Mouse (Mus musculus): ENCODE data around the gene Ttll11. TPM values are rescaled to one million over a fixed set of nuclear protein-coding genes. Genes with fewer than 3 reads are reported as not detected.

Gene Ttll11
- polyA plus RNA-seq, 1 experiment from 2014 or later = 2.4 TPM

- no peak overlapping the region for H3K27ac ChIP-seq (ENCODE audit: low read depth, low read length)
- H3K36me3 ChIP-seq (ENCODE audit: control insufficient read depth, insufficient read depth, low read length) = no peaks in the 10 kb centered on the region
- no peaks in the 10 kb centered on the region for H3K4me1 ChIP-seq (ENCODE audit: control insufficient read depth, insufficient read depth, low read length)
- H3K9ac ChIP-seq (ENCODE audit: low read length) = no peak overlapping the region
- 56% methylated on average over 2 of the region's 2 CpGs for WGBS
- ATAC-seq (no peak), DNase-seq (ENCODE audit: low spot score) (no peak)
- H3K9me3 ChIP-seq (replicated peaks; ENCODE audit: control insufficient read depth, low read length) = no peaks in the 10 kb centered on the region
- no peaks in the 10 kb centered on the region for H3K27me3 ChIP-seq (replicated peaks; ENCODE audit: control insufficient read depth, insufficient read depth, low read length)
- H3K4me2 ChIP-seq (ENCODE audit: low read length) = no peak overlapping the region
- H3K4me3 ChIP-seq (ENCODE audit: low read depth, low read length) = no peak overlapping the region
These were observed 160.8 kb downstream of the Ttll11 start for GRCm38 (mm10) chr2:35818883-35819282.

GRCm38 (mm10) chr2:35816056-35816661 lies 163.6 kb downstream of the Ttll11 start:
- H3K27me3 ChIP-seq (replicated peaks; ENCODE audit: control insufficient read depth, insufficient read depth, low read length) = no peaks in the 10 kb centered on the region
- peaks cover 8% of the 10 kb centered on the region for H3K4me1 ChIP-seq (ENCODE audit: control insufficient read depth, insufficient read depth, low read length)
- ATAC-seq = no peak
- H3K27ac ChIP-seq (ENCODE audit: low read depth, low read length) = no peak overlapping the region
- DNase-seq (ENCODE audit: low spot score) = no peak
- no peaks in the 10 kb centered on the region for H3K36me3 ChIP-seq (ENCODE audit: control insufficient read depth, insufficient read depth, low read length)
- no peaks in the 10 kb centered on the region for H3K9me3 ChIP-seq (replicated peaks; ENCODE audit: control insufficient read depth, low read length)
- H3K9ac ChIP-seq (ENCODE audit: low read length) = no peak overlapping the region
- WGBS = 77% methylated on average over 5 of the region's 5 CpGs
- no peak overlapping the region for H3K4me2 ChIP-seq (ENCODE audit: low read length)
- H3K4me3 ChIP-seq (ENCODE audit: low read depth, low read length) = no peak overlapping the region

GRCm38 (mm10) chr2:35812561-35812933 lies 167.2 kb downstream of the Ttll11 start:
- WGBS = 83% methylated on average over 2 of the region's 2 CpGs
- no peak for ATAC-seq
- H3K4me3 ChIP-seq (ENCODE audit: low read depth, low read length) = no peak overlapping the region
- DNase-seq (ENCODE audit: low spot score) = no peak
- no peaks in the 10 kb centered on the region for H3K9me3 ChIP-seq (replicated peaks; ENCODE audit: control insufficient read depth, low read length)
- H3K27ac ChIP-seq (ENCODE audit: low read depth, low read length) = no peak overlapping the region
- peaks cover 8% of the 10 kb centered on the region for H3K4me1 ChIP-seq (ENCODE audit: control insufficient read depth, insufficient read depth, low read length)
- H3K9ac ChIP-seq (ENCODE audit: low read length) = no peak overlapping the region
- no peaks in the 10 kb centered on the region for H3K36me3 ChIP-seq (ENCODE audit: control insufficient read depth, insufficient read depth, low read length)
- no peaks in the 10 kb centered on the region for H3K27me3 ChIP-seq (replicated peaks; ENCODE audit: control insufficient read depth, insufficient read depth, low read length)
- H3K4me2 ChIP-seq (ENCODE audit: low read length) = no peak overlapping the region

- Histone ChIP-seq H3K9me3 (replicated peaks; ENCODE audit: control insufficient read depth, low read length) (no peaks in the 10 kb centered on the region), H3K27ac (ENCODE audit: low read depth, low read length) (no peak overlapping the region; the same call in 1 of the 2 replicates), H3K9ac (ENCODE audit: low read length) (no peak overlapping the region), H3K4me3 (ENCODE audit: low read depth, low read length) (no peak overlapping the region), H3K27me3 (replicated peaks; ENCODE audit: control insufficient read depth, insufficient read depth, low read length) (no peaks in the 10 kb centered on the region), H3K4me1 (ENCODE audit: control insufficient read depth, insufficient read depth, low read length) (peaks cover 8% of the 10 kb centered on the region), H3K36me3 (ENCODE audit: control insufficient read depth, insufficient read depth, low read length) (no peaks in the 10 kb centered on the region), H3K4me2 (ENCODE audit: low read length) (no peak overlapping the region)
- 73% methylated on average over 14 of the region's 14 CpGs for WGBS
- ATAC-seq (peak; percentile 50; the same call in 1 of the 2 replicates), DNase-seq (ENCODE audit: low spot score) (peak; percentile 32)
These were observed 167.7 kb downstream of the Ttll11 start for GRCm38 (mm10) chr2:35811801-35812560.

GRCm38 (mm10) chr2:35810027-35810426 lies 169.7 kb downstream of the Ttll11 start:
- Histone ChIP-seq H3K27ac (ENCODE audit: low read depth, low read length) (no peak overlapping the region), H3K4me2 (ENCODE audit: low read length) (no peak overlapping the region), H3K4me3 (ENCODE audit: low read depth, low read length) (no peak overlapping the region), H3K36me3 (ENCODE audit: control insufficient read depth, insufficient read depth, low read length) (no peaks in the 10 kb centered on the region), H3K9ac (ENCODE audit: low read length) (no peak overlapping the region), H3K9me3 (replicated peaks; ENCODE audit: control insufficient read depth, low read length) (no peaks in the 10 kb centered on the region), H3K27me3 (replicated peaks; ENCODE audit: control insufficient read depth, insufficient read depth, low read length) (no peaks in the 10 kb centered on the region), H3K4me1 (ENCODE audit: control insufficient read depth, insufficient read depth, low read length) (peaks cover 10% of the 10 kb centered on the region)
- no peak for DNase-seq (ENCODE audit: low spot score)
- 82% methylated on average over 3 of the region's 3 CpGs for WGBS
- no peak for ATAC-seq

- H3K9me3 ChIP-seq (replicated peaks; ENCODE audit: control insufficient read depth, low read length) = no peaks in the 10 kb centered on the region
- no peak overlapping the region for H3K27ac ChIP-seq (ENCODE audit: low read depth, low read length)
- no peaks in the 10 kb centered on the region for H3K27me3 ChIP-seq (replicated peaks; ENCODE audit: control insufficient read depth, insufficient read depth, low read length)
- H3K4me3 ChIP-seq (ENCODE audit: low read depth, low read length) = no peak overlapping the region
- no peak overlapping the region for H3K9ac ChIP-seq (ENCODE audit: low read length)
- DNase-seq (ENCODE audit: low spot score) (peak; percentile 64), ATAC-seq (no peak)
- no peaks in the 10 kb centered on the region for H3K36me3 ChIP-seq (ENCODE audit: control insufficient read depth, insufficient read depth, low read length)
- H3K4me2 ChIP-seq (ENCODE audit: low read length) = no peak overlapping the region
- WGBS = 18% methylated on average over 3 of the region's 3 CpGs
- H3K4me1 ChIP-seq (ENCODE audit: control insufficient read depth, insufficient read depth, low read length) = peaks cover 10% of the 10 kb centered on the region
These were observed 170.6 kb downstream of the Ttll11 start for GRCm38 (mm10) chr2:35809141-35809540.

- DNase-seq (ENCODE audit: low spot score) (peak; percentile 33), ATAC-seq (no peak)
- Histone ChIP-seq H3K4me3 (ENCODE audit: low read depth, low read length) (no peak overlapping the region), H3K4me1 (ENCODE audit: control insufficient read depth, insufficient read depth, low read length) (0 out of 2 replicates have a peak, but pooled peaks cover 2% of the 10 kb centered on the region), H3K27ac (ENCODE audit: low read depth, low read length) (no peak overlapping the region; the same call in 1 of the 2 replicates), H3K4me2 (ENCODE audit: low read length) (no peak overlapping the region), H3K9ac (ENCODE audit: low read length) (no peak overlapping the region), H3K27me3 (replicated peaks; ENCODE audit: control insufficient read depth, insufficient read depth, low read length) (no peaks in the 10 kb centered on the region), H3K36me3 (ENCODE audit: control insufficient read depth, insufficient read depth, low read length) (no peaks in the 10 kb centered on the region), H3K9me3 (replicated peaks; ENCODE audit: control insufficient read depth, low read length) (no peaks in the 10 kb centered on the region)
- WGBS = 27% methylated on average over 13 of the region's 13 CpGs
These were observed 173.8 kb downstream of the Ttll11 start for GRCm38 (mm10) chr2:35805881-35806280.

GRCm38 (mm10) chr2:35803095-35803494 lies 176.6 kb downstream of the Ttll11 start:
- H3K27me3 ChIP-seq (replicated peaks; ENCODE audit: control insufficient read depth, insufficient read depth, low read length) = no peaks in the 10 kb centered on the region
- DNase-seq (ENCODE audit: low spot score) = no peak

GRCm38 (mm10) chr2:35801759-35802158 lies 178.0 kb downstream of the Ttll11 start:
- Histone ChIP-seq H3K4me1 (ENCODE audit: control insufficient read depth, insufficient read depth, low read length) (0 out of 2 replicates have a peak, but pooled peaks cover 2% of the 10 kb centered on the region), H3K9me3 (replicated peaks; ENCODE audit: control insufficient read depth, low read length) (no peaks in the 10 kb centered on the region), H3K27me3 (replicated peaks; ENCODE audit: control insufficient read depth, insufficient read depth, low read length) (no peaks in the 10 kb centered on the region), H3K4me2 (ENCODE audit: low read length) (no peak overlapping the region), H3K27ac (ENCODE audit: low read depth, low read length) (no peak overlapping the region), H3K4me3 (ENCODE audit: low read depth, low read length) (no peak overlapping the region), H3K9ac (ENCODE audit: low read length) (no peak overlapping the region), H3K36me3 (ENCODE audit: control insufficient read depth, insufficient read depth, low read length) (no peaks in the 10 kb centered on the region)
- WGBS = 96% methylated on average over 2 of the region's 2 CpGs
- no peak for ATAC-seq
- DNase-seq (ENCODE audit: low spot score) = no peak

More at GRCm38 (mm10) chr2:35803095-35803494, 176.6 kb downstream of the Ttll11 start:
- Histone ChIP-seq H3K4me1 (ENCODE audit: control insufficient read depth, insufficient read depth, low read length) (0 out of 2 replicates have a peak, but pooled peaks cover 2% of the 10 kb centered on the region), H3K9me3 (replicated peaks; ENCODE audit: control insufficient read depth, low read length) (no peaks in the 10 kb centered on the region), H3K36me3 (ENCODE audit: control insufficient read depth, insufficient read depth, low read length) (no peaks in the 10 kb centered on the region), H3K4me3 (ENCODE audit: low read depth, low read length) (no peak overlapping the region), H3K27ac (ENCODE audit: low read depth, low read length) (no peak overlapping the region), H3K4me2 (ENCODE audit: low read length) (no peak overlapping the region), H3K9ac (ENCODE audit: low read length) (no peak overlapping the region)
- 84% methylated on average over 11 of the region's 11 CpGs for WGBS
- no peak for ATAC-seq
